Mouse (Mus musculus): ENCODE measurements around the gene Brms1l.

DNA sequence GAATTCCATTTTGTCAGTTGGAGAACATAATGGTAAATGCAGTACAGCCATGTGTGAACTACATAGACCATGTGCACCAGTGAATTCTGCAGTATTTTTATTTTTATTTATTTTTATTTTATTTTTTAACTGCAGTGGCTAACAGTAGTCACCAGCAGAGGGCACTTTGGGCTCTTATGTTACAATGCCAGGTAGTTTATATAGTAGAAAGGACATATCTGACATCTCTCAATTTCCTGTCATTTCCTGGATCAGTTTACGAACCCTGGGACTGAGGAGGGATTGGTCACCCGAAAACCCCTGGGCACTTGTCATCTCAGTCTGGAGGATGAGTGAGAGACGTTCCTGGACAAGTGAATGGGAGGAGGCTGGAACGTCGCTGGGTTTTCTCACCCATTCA lies 52.4 kb downstream of the Brms1l start:
- peak; percentile 50 for TF ChIP-seq CTCF (IDR thresholded peaks at IDR 0.05)
- TF ChIP-seq EP300 (IDR thresholded peaks at IDR 0.05; ENCODE audit: insufficient read depth, low read depth, low read length): no peak
- TF ChIP-seq POLR2A (IDR thresholded peaks at IDR 0.05; ENCODE audit: insufficient read depth, low read depth, low read length): no peak

Measured in heart, adult 2 months (tissue).